ENCODE assay signal across 8 mouse cellular contexts in genomic region chr8:107424176-107424575, GRCm38 (mm10). TPM values are rescaled to one million over a fixed set of nuclear protein-coding genes. Genes with fewer than 3 reads are reported as not detected.
DNase-seq lines count a peak whose midpoint lies in the region; ATAC-seq and TF ChIP-seq lines count a peak whose summit lies in the region.

No protein-coding gene starts in this region.

- ATAC-seq in megakaryocyte, adult 5-6 weeks (ENCODE audit: poor library complexity, severe bottlenecking): peak; percentile 11

- H3K36me3 ChIP-seq in heart, adult 2 months (ENCODE audit: control insufficient read depth, insufficient read depth, low read length): no peaks in the 10 kb centered on the region
- H3K36me3 ChIP-seq in ES-Bruce4 (ENCODE audit: control insufficient read depth, insufficient read depth, low read length, poor library complexity, severe bottlenecking): peaks cover 40% of the 10 kb centered on the region
- peaks cover 42% of the 10 kb centered on the region for H3K36me3 ChIP-seq in hindbrain, embryonic 10.5 days

- no peak for DNase-seq in heart, adult 2 months
- no peak for DNase-seq in heart, adult 11 months
- DNase-seq in hindbrain, embryonic 10.5 days (ENCODE audit: low spot score): no peak
- no peak for DNase-seq in yolk sac, embryonic 10.5 days (ENCODE audit: low spot score)
- no peak for DNase-seq in urinary bladder, postnatal 10 days (ENCODE audit: low spot score)
- DNase-seq in gastrocnemius, adult 8-10 months (ENCODE audit: low spot score in 2 of 2): no peak

- TF ChIP-seq EP300 in heart, adult 2 months (IDR thresholded peaks at IDR 0.05; ENCODE audit: insufficient read depth, low read depth, low read length): no peak
- no peak for TF ChIP-seq EP300 in ES-Bruce4 (IDR thresholded peaks at IDR 0.05; ENCODE audit: insufficient read depth, low read depth, low read length)

- peak overlapping the region; percentile 94 for H3K9ac ChIP-seq in heart, adult 2 months (ENCODE audit: low read depth, low read length)
- peak overlapping the region; percentile 83 for H3K9ac ChIP-seq in ES-Bruce4 (ENCODE audit: low read depth, poor library complexity, severe bottlenecking)

- TF ChIP-seq CTCF in heart, adult 2 months (IDR thresholded peaks at IDR 0.05): no peak
- TF ChIP-seq CTCF in ES-Bruce4 (IDR thresholded peaks at IDR 0.05; ENCODE audit: low read depth, low read length): no peak

- H3K4me1 ChIP-seq in heart, adult 2 months (ENCODE audit: control insufficient read depth, insufficient read depth, low read length): peaks cover 3% of the 10 kb centered on the region; the same call in 1 of the 2 replicates
- H3K4me1 ChIP-seq in ES-Bruce4 (ENCODE audit: control insufficient read depth, insufficient read depth, low read length): peaks cover 2% of the 10 kb centered on the region
- H3K4me1 ChIP-seq in hindbrain, embryonic 10.5 days (replicated peaks): peaks cover 23% of the 10 kb centered on the region

- H3K27me3 ChIP-seq in heart, adult 2 months (ENCODE audit: control insufficient read depth, insufficient read depth, low read length): no peaks in the 10 kb centered on the region
- H3K27me3 ChIP-seq in ES-Bruce4 (ENCODE audit: control insufficient read depth, insufficient read depth, low read length, poor library complexity, severe bottlenecking): no peaks in the 10 kb centered on the region
- H3K27me3 ChIP-seq in hindbrain, embryonic 10.5 days (ENCODE audit: insufficient read depth, poor library complexity, severe bottlenecking): no peaks in the 10 kb centered on the region

- H3K4me3 ChIP-seq in heart, adult 2 months: peak overlapping the region; percentile 83
- peak overlapping the region; percentile 77 for H3K4me3 ChIP-seq in ES-Bruce4 (ENCODE audit: low read depth, low read length)
- peak overlapping the region; percentile 83 for H3K4me3 ChIP-seq in hindbrain, embryonic 10.5 days

- WGBS in heart, adult 2 months: 26% methylated on average over 9 of the region's 9 CpGs
- WGBS in hindbrain, embryonic 10.5 days: 32% methylated on average over 9 of the region's 9 CpGs

- peaks cover 1% of the 10 kb centered on the region; the same call in 1 of the 2 replicates for H3K79me2 ChIP-seq in heart, adult 2 months (replicated peaks; ENCODE audit: control insufficient read depth, insufficient read depth, low read length)

- H3K27ac ChIP-seq in heart, adult 2 months: peak overlapping the region; percentile 83
- H3K27ac ChIP-seq in ES-Bruce4 (ENCODE audit: insufficient read depth, low read length): no peak overlapping the region
- peak overlapping the region; percentile 93 for H3K27ac ChIP-seq in hindbrain, embryonic 10.5 days

- no peak for TF ChIP-seq POLR2A in heart, adult 2 months (IDR thresholded peaks at IDR 0.05; ENCODE audit: insufficient read depth, low read depth, low read length)
- no peak for TF ChIP-seq POLR2A in ES-Bruce4 (IDR thresholded peaks at IDR 0.05; ENCODE audit: insufficient read depth, low read length)

- H3K9me3 ChIP-seq in ES-Bruce4 (replicated peaks; ENCODE audit: control insufficient read depth, insufficient read depth, low read length, poor library complexity, severe bottlenecking): no peaks in the 10 kb centered on the region; the same call in 1 of the 2 replicates
- H3K9me3 ChIP-seq in hindbrain, embryonic 10.5 days: no peaks in the 10 kb centered on the region

- intact Hi-C loops in heart, adult 2 months (cut with DNase I): loop anchor here (2.0 kb wide), 1 partner anchor 21 kb away; the partner anchor contains the start of gene Nqo1

RNA-seq across cellular contexts. Expression of gene Nob1, which starts 0.7 kb away (rescaled TPM):
- total RNA-seq in heart, adult 2 months (2021): 10 to 100 TPM; 21.5 to 22.0 TPM
- 21.7 and 30.6 TPM in 2 replicates for polyA plus RNA-seq in heart, adult 2 months (2012; rRNA removed)
- 61.3 and 68.4 TPM in 2 replicates for polyA plus RNA-seq in ES-Bruce4 (2011; ENCODE audit: insufficient read depth, insufficient read length, low read depth, missing spikeins)
- 91.8 and 92.7 TPM in 2 replicates for polyA plus RNA-seq in hindbrain, embryonic 10.5 days (2016; fragmentation: Nextera tagmentation; extraction: Ambion mirVana)
- 16.1 and 16.2 TPM in 2 replicates for total RNA-seq in megakaryocyte, adult 5-6 weeks (2015)
- 8.7 and 12.6 TPM in 2 replicates for total RNA-seq in megakaryocyte, adult 5-6 weeks (2017)
- 10 to 100 TPM; 21.4 to 25.7 (median 22.5) TPM for total RNA-seq in gastrocnemius, adult 8-10 months (2022)

RNA-seq across cellular contexts. Expression of gene Wwp2, which starts 12.0 kb away (rescaled TPM):
- 10 to 100 TPM; 20.5 to 31.5 TPM for total RNA-seq in heart, adult 2 months (2021)
- polyA plus RNA-seq in heart, adult 2 months (2012; rRNA removed): 18.7 and 21.8 TPM in 2 replicates
- 46.0 and 48.7 TPM in 2 replicates for polyA plus RNA-seq in ES-Bruce4 (2011; ENCODE audit: insufficient read depth, insufficient read length, low read depth, missing spikeins)
- polyA plus RNA-seq in hindbrain, embryonic 10.5 days (2016; fragmentation: Nextera tagmentation; extraction: Ambion mirVana): 61.7 and 64.6 TPM in 2 replicates
- total RNA-seq in megakaryocyte, adult 5-6 weeks (2015): 37.4 and 50.0 TPM in 2 replicates
- total RNA-seq in megakaryocyte, adult 5-6 weeks (2017): 55.5 and 74.5 TPM in 2 replicates
- 10 to 100 TPM; 13.1 to 16.7 (median 14.9) TPM for total RNA-seq in gastrocnemius, adult 8-10 months (2022)

RNA-seq across cellular contexts. Expression of gene Nqo1, which starts 21.2 kb away (rescaled TPM):
- 10 to 100 TPM; 43.5 to 58.2 TPM for total RNA-seq in heart, adult 2 months (2021)
- polyA plus RNA-seq in heart, adult 2 months (2012; rRNA removed): 36.7 and 63.2 TPM in 2 replicates
- polyA plus RNA-seq in ES-Bruce4 (2011; ENCODE audit: insufficient read depth, insufficient read length, low read depth, missing spikeins): 20.2 and 20.5 TPM in 2 replicates
- 4.5 and 5.5 TPM in 2 replicates for polyA plus RNA-seq in hindbrain, embryonic 10.5 days (2016; fragmentation: Nextera tagmentation; extraction: Ambion mirVana)
- total RNA-seq in megakaryocyte, adult 5-6 weeks (2015): 1.6 and 2.0 TPM in 2 replicates
- 1.7 and 2.4 TPM in 2 replicates for total RNA-seq in megakaryocyte, adult 5-6 weeks (2017)
- 10 to 100 TPM; 26.7 to 45.4 (median 34.9) TPM for total RNA-seq in gastrocnemius, adult 8-10 months (2022)

Comparison
In these comparisons a context has a peak if more than half of its experiments do, and no peak if none do; other contexts are left out.
1. RNA of gene Nqo1, which starts 21.2 kb away (total RNA-seq): 43.5 to 58.2 TPM in heart, adult 2 months and 26.7 to 45.4 TPM in gastrocnemius, adult 8-10 months; 1.6 to 2.4 TPM in megakaryocyte, adult 5-6 weeks; every median in the first group is over 4 times any median in the second.
2. Peak in every context shown above with its lines, with median percentiles within 50 percentile points of each other: H3K4me3 ChIP-seq.